Mouse (Mus musculus): ENCODE measurements around the gene Aoah.

The Aoah gene

DNA sequence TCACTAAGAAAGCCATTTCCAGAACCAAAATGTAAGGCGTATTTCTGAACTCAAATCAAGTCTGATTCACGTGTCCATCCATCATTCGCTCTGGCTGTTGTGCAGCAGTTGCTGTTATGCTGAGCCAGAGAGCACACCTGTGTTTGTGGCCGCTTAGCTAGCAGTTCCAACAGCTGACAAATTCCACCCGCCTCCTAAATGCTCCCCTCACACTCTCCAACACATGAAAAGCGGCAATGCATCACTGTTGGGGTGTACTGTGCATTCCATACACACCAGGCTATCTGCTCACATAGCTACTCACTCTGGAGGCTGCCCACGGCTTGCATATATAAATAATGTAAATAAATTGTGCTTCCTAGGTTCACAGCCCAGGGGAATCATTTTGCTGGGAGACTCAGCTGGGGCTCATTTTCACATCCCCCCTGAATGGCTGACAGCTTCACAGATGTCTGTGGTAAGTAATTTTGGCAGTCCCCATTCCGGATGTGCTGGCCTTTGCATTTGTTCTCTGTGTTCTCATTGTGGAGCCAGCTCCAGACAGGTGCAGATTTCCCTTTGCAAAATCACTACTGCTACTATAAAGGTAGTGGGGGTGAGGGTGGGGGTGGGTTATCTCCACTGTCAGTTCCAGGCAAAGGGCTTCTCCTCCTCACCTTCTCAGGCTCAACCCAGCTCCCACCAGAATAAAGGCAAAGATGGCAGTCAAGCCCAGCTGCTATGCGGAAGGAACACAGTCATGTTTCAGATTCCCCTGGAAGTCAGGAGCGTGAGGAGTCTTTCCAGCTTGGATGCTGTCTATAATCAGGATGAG lies 123.0 kb downstream of the Aoah start:
- CTCF ChIA-PET, result no interaction called here

DNA sequence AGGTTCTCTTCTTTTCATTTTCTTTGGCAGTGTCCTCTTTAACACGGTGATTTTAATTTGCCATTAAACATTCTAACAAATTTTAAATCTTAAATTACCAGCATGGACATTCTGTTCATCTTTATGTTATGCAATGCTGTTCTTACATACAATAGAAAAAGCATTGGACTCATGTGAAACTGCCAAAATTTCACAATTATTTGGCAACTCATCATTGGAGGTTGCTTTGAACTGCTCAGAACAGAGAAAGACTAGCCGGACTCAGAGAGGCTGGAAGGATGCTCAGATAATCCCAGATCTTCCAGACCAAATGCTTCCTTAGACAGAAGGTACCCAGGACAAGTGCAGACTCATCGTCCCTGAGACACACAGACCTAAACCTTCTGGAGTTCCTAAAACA lies 126.5 kb downstream of the Aoah start:
- CTCF ChIA-PET, result no interaction called here

DNA sequence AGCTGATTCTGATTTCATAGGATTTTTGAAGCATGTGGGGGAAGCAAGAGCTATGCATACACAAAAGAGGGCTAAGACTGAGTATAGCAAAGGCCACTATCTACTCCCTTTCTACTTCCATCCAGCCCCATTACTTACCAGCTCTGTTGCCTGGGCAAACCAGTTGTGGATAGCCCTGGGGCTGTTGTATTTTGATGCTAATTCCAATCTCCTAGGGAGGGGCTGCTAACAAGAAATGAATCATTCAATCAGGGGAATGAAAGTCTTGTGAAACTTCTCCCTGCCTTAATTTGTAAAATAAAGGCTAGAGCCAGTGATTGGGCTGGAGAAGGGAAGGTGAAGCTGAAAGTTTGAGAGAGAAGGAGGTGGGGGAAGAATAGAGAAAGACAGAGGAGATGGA lies 142.1 kb downstream of the Aoah start:
- CTCF ChIA-PET, result no interaction called here

DNA sequence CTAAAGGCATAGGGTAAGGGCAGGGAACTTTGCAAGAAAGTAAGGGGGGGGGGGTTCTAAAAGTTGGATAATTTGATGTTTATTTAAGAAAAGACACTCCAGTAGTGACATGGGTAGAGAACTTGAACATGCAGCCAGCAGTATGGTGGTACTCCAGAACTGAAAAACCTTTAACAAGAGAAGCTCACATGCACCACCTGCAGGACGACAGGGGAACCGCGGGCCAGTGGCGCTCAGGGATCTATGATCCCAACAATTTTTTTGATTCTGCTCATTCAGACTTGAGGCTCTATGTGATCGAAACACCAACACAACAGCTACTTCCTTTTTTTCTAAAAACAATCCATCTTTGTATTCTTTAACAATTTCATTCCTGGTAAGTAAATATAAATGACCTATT lies 143.5 kb downstream of the Aoah start:
- CTCF ChIA-PET, result no interaction called here

DNA sequence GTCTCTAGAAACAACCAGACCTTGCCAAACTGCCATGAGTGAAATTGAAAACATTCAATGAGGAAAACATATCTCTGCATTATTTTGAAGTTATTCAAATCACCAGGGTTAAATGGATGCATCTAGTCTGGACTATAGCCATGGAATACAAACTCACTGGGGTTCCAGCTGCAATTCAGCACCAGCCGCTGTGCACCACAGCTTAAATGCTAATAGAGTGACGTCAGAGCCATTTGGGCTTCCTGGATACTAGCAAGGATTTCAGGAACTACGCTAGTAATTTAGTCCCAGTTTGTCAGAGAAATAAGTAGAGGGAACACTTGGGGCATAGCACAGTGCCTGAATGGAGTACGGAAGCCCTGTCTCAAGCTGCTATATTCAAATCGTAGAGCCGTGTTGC lies 145.2 kb downstream of the Aoah start:
- CTCF ChIA-PET, result interaction anchor here (0.6 kb wide), 1 partner anchor 48 kb away, joined by 4 read pairs; no protein-coding TSS in a partner anchor

DNA sequence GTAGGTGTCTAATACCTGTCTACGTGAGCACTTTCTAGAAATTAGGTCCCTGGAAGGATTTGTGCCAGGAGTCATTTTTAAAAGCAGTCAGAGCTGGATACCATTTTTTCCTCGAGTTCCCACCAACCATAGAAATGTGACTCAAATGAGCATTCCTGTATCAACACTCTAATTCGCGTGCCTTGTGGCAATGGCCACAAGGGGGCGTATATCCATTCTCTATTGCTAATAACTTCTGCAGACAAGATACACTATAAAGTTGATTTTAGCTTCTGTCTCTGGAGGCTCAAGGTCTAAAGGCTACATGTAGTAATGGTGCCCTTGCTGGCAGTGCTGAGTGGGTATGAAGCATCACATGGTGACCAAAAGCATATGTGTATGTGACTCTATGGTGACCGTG lies 146.5 kb downstream of the Aoah start:
- CTCF ChIA-PET, result interaction anchor here (0.5 kb wide), 1 partner anchor 30 kb away, joined by 3 read pairs; no protein-coding TSS in a partner anchor

DNA sequence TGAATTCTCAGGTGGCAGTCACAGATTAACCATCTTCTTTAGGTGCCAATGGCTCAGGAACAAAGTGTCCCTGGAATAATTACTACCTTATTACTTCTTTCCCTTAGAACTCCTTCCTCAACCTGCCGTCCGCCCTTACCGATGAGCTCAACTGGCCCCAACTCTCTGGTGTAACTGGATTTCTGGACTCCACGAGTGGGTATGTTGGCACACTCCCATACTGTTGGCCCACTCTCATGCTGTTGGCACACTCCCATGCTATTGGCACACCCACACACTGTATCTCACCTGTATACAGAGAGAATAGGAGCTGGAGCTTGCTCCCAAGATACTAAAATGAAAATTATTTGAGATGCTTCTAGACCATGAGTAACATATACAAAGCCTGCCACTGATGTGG lies 147.8 kb downstream of the Aoah start:
- CTCF ChIA-PET, result no interaction called here

DNA sequence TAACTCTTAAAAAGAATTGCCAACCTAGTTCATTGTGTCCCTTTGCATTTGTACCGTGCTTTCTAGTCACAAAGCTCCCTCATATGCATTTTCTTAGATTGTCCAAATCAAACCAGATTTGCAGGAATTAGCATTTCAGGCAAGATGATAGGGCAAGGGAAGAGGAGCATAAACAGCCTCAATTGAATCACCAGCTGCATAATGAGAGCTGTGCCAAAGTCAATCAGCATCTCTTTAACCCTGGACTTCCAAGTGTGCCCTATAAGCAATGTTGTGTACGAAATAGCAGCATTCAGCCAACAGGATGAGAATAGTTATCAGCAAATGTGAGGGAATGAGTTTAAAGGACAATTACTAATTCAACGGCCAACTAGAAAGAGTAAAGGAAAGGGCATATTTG lies 169.2 kb downstream of the Aoah start:
- CTCF ChIA-PET, result no interaction called here

DNA sequence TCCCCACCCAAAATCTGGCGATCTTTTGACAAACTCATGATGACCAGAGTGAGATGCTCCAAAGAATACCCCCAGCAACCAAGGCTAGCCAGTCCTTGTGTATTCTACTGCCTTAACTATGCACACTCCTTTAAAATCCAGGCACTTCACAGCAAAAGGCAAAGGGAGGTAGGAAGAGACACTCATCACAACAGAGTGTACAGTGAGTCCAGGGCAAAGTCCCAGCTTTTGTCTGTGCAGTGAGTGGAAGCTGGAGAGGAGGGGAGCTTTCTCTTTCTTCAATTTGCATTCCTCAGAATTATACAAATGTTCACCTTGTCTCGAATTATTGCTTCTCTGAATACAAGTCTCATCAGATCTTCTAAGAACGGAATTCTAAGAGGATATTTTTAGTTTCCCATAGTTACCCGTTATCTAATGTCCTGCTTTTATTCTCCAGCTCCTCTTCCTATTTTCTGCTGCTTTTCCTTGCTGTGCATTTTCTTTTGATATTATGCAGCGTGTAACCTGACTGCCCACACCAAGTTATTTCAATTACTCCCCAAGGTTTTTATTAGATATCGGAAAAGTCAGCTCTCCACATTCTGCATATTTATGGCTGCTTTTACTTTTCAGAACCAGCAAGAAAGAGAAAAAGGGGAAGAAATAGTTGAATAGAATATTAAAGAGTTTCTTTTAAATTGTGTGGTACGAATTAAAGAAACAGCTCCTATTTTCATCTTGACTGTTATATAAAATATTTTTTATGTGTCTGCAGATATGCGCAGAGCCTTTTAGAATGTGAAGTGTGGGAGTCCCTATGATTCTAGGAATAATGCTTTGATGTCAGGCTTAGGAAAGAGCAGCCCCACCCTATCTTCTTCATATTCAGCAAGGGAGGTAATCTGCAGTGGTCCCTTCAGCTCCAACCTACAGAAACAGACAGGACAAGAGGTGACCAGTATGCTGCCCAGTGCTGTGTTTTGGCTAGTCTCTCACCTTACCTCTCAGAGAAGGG lies 187.6 kb downstream of the Aoah start:
- CTCF ChIA-PET, result no interaction called here

DNA sequence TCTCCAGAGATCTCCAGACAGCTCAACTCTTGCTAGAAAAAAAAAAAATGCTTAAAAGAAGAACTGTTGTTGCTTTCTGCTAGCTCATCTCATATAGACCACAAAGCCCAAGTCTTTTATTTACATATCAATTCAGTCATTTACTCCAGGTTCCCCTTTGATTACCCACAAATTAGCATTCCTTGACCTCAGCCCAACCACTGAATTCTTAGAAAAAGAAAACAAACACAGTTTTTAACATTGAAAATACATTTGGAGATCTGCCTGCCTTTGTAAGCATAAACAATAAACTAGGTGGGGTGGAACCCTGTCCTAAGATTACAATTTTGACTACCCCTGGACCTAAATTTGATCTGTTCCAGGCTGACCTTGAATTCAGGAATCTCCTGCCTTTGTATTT lies 191.6 kb downstream of the Aoah start:
- CTCF ChIA-PET, result no interaction called here

DNA sequence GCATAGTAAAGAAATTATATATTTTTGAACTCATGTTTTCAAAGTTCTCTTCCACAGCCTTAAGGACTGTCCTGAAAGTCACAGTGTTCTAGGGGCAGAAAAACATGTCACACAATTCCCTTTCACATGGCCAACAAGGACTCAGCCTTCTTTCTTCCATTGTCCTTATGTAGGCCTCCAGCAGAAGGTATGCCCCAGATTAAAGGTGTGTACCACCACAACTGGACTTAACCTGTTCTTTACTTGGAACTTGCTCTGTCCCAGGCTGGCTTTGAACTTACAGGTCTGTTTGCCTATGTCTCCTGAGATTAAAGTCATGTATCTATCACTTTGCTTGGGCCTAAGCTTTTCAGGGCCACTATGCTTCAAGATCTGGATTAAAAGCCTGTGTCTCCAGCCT lies 192.0 kb downstream of the Aoah start:
- CTCF ChIA-PET, result no interaction called here

DNA sequence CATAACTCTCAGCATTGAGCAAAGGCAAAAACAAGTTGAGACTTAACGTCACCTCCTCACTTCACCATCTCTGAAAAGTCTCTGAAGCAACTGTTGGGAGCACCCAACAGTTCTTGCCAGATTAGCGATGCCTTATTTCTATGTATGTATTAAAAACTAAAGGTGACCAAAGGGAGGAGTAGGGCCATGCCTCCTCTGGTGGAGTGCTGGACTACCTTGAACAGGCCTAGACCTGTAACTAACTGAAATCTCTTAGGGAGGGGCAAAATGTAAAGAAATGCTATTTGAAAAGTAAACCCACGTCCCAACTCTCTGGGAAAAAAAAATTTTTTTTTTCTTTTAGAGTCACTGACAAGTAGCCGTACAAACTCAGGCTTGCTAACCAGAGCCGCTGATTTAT lies 211.3 kb downstream of the Aoah start:
- CTCF ChIA-PET, result no interaction called here

DNA sequence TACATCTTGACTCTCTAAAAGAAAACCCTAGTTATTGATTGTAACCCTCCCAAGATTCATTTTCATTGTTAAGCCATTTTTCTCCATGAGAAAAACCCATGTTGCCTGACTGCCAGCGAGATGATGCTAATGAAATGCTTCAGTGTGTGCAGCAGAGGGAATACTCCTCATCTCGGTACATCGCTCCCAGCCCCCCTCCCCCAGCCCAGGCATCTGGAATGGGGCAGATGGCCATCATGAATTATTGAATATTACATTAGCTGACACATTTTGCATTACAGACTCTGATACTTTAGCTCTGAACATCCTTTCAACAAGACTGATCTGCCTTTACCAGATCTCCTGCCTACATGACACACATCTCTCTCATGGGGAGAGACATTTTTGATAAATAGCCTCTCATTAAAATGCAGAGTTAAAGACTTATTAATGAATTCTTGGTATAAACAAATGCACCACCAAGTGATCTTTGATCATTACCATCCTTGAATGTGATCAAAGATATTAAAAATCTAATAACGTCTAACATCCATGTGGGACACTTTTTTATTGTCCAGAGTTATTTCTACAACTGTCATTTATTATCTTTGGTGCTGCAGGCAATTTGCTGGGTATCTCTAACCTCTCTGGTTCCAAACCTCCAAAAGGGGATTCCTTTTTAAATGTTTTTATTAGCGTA lies 211.9 kb downstream of the Aoah start:
- CTCF ChIA-PET, result no interaction called here

DNA sequence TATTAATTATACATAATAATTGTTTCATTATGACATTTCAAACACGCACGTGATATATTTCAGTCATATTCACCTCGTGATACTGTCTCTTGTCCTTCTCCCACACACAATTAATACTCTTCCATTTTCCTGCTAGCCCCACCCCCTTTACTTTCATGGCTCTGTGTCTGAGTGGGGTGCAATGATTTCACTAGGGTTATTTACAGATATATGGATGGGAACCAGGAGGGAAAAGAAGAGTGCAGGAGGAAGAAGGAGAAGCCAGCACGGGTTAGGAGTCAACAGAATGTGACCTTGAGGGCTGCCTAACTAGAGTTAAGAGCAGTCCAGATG lies 212.4 kb downstream of the Aoah start:
- CTCF ChIA-PET, result no interaction called here

DNA sequence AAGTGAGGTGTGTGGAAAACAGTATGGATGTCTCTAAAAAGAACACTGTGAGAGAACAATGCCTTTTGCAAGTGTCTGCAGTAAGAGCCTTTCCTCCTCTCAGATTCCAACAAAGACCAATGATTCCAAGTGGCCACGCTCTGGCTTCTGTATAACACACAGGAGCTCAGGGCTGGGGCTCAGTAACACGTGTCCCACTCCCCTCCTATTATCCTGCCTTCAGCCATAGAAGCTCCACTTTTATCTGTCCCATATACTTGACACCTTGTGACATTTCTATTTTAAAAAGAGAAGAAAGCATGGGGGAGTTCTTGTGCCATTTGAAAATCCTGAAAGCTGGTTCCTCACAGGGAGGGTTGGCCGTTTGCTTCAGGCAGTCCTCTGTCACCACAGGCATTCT lies 219.7 kb downstream of the Aoah start:
- CTCF ChIA-PET, result no interaction called here

DNA sequence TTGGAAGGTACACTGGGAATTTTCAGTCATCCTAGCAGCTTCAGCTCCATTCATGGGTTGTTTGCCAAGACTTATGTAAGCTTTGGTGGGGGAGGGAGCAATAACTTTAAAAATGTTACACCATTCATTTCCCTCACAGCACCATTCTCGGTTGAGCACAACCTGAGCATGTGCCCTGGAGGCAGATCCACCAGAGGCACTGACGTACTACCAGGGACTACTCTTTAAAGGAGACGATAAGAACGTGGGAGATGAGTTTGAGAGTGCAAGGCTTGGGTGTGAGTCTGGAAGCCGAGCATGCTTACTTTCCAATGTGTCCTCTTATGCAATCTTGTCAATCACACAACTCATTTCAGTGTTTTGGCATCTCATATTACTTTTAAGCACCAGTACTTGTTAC lies 230.9 kb downstream of the Aoah start:
- CTCF ChIA-PET, result no interaction called here

DNA sequence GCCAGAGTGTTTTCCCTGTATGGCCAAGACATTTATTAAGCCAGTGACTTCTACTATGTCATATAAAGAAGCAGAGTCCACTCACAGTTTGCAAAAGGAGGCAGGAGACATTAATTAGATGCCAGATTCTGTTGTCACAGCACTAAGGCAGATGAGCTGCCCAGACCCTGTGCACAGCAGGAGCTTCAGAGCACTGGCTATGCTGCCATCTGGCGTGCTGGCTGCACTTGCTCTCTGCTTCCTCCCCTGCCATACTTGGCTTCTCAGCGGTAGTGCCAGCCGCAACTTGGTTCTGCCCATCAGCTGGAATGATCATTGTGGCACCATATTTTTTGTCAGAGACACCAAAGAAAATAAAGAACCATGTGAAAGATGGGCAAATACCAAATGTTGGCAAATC lies 239.3 kb downstream of the Aoah start:
- CTCF ChIA-PET, result no interaction called here

DNA sequence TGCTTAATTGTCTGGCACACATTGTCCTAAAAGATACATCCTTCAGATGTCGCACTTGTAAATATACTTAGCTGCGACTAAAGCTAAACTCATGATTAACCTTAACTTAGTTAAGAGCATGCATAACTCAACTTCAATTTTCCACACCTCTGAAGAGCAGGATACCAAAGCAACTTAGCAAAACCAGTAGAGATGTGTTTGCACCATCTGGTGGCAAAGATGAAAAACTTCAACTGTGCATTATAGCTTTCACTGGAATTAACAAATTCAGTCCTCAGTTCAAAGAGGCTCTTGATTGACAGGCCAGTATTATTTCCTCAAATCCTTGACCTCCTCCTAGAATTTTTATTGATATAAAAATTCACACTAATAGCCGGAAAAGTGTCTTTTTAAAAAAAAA lies 241.1 kb downstream of the Aoah start:
- CTCF ChIA-PET, result no interaction called here

DNA sequence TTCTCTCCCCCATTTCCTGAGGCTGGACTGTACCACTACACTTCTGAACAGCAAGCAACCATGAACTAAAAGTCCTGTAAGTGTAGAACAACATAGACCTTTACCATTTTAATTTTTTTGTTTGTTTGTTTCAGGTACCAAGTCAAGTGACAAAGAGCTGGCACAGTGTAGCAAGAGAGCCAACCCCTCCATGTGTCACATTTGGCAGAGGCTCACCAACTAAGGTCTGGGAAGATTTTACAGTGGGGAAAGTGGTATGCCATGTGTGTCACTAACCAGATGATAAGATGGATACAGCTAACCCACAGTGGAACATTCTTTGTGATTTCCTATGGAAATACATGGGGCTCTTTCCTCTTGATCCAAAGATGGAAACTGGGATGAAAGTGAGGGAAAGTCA lies 242.1 kb downstream of the Aoah start:
- CTCF ChIA-PET, result no interaction called here

DNA sequence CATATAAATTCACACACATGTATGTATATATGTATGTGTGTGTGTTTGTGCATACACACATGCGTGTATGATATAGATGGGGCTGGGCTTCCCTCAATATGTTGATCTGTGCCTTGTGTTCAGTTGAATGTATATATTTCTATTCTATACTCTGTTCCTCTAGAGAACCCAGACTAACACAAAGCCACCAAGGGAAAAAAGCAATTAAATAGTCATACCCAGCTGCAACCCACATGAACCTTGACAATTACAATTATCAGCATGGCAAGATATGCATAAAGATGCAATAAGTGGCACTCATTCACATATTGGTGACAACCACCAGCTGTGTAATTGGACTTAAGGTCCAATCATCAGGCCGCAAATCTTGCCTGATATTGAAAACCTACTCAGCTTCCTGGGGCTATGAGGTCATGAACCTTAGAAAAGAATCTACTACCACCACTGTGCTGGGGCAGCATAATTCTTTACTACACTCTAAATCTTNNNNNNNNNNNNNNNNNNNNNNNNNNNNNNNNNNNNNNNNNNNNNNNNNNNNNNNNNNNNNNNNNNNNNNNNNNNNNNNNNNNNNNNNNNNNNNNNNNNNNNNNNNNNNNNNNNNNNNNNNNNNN lies 246.8 kb downstream of the Aoah start:
- CTCF ChIA-PET, result no interaction called here

DNA sequence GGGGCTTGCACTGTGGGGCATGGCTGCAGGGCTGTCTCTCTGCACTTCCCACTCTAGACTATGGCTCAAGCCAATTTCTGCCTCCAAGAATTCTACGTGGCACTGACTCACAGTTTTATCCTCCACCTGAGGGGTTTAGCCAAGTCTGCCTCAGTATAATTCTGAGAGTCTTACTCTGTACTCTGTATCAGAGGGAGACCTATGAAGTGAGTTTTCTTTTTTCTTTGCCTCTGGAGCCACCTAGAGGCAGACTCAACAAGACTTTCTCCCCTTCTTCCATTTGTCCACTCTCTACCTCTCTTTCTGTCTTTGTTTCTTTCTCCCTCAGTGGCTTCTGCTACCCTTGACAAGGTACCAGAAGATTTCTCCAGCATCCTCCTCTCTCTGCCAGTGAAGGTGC lies 256.2 kb downstream of the Aoah start:
- CTCF ChIA-PET, result no interaction called here

DNA sequence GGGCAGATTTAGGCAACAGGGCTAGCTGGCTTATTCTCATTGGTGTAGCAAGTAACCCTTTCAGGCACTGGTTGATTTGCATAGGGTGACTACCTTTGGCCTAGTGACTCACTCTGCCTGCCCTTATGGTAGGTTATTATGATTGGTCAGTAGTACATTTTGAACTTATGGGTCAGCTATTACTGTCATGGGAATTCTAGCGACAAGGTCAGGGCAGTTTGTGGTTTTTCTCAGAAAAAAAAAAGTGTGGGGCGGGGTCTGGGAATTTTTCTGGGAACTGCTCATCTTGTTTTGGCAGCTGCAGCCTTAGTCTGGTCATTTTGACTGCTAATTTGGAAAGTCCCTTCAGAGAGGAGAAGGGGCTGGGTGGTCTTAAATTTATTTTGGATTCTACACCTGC lies 272.1 kb downstream of the Aoah start:
- CTCF ChIA-PET, result no interaction called here

Data from spleen, embryonic (tissue).